Mouse (Mus musculus): Measurements from ENCODE around the gene Gm17657. TPM values are rescaled to one million over a fixed set of nuclear protein-coding genes. Genes with fewer than 3 reads are reported as not detected.

The Gm17657 gene
- total and polyA plus RNA-seq, 3 experiments = 0.20 to 0.21 TPM; not detected in 1

- dilution Hi-C loops (cut with MboI; ENCODE audit: extremely low pct_ligation_motif_present, extremely low pct_unique_long_range_greater_than_20kb, low sequenced_read_pairs) = no loop called here
- TF ChIP-seq ZC3H11A (IDR thresholded peaks at IDR 0.05; ENCODE audit: low read depth, low read length) (no peak), CHD1 (IDR thresholded peaks at IDR 0.05; ENCODE audit: low read depth, low read length) (no peak), MAFK (IDR thresholded peaks at IDR 0.05; ENCODE audit: insufficient replicate concordance, low read length) (no peak), EP300 (IDR thresholded peaks at IDR 0.05; ENCODE audit: low read length) (no peak), GABPA (IDR thresholded peaks at IDR 0.05; ENCODE audit: insufficient replicate concordance, low read depth, low read length) (no peak)
- Histone ChIP-seq H3K9ac (ENCODE audit: insufficient read depth, low read depth) (no peak overlapping the region), H3K4me3 (replicated peaks in 1 of 3; ENCODE audit: low read depth in 2 of 3, low read length in 2 of 3, poor library complexity in 1 of 3) (no peak overlapping the region), H3K9me3 (replicated peaks; ENCODE audit: low read length) (peaks cover 5% of the 10 kb centered on the region), H3K4me1 (ENCODE audit: control insufficient read depth in 1 of 2, insufficient read depth in 2 of 2) (no peaks in the 10 kb centered on the region), H3K27ac (ENCODE audit: insufficient read depth, low read depth) (no peak overlapping the region), H3K79me2 (replicated peaks; ENCODE audit: control insufficient read depth, extremely low read depth, insufficient read depth, poor library complexity, severe bottlenecking) (no peaks in the 10 kb centered on the region), H3K27me3 (replicated peaks) (no peaks in the 10 kb centered on the region), H3K36me3 (replicated peaks in 1 of 2; ENCODE audit: control insufficient read depth in 1 of 2, insufficient read depth in 1 of 2, low read length in 1 of 2) (no peaks in the 10 kb centered on the region), H3K4me2 (ENCODE audit: insufficient read depth, low read depth, poor library complexity, severe bottlenecking) (no peak overlapping the region)
- DNase-seq (ENCODE audit: extremely low read depth) = no peak
- in situ Hi-C loops (cut with MboI; ENCODE audit: low pct_ligation_motif_present, low pct_unique_long_range_greater_than_20kb, low sequenced_read_pairs) = no loop called here
These were observed 9.0 kb downstream of the Gm17657 start for GRCm38 (mm10) chr17:29540426-29540825.

- H3K9me3 ChIP-seq (replicated peaks; ENCODE audit: low read length) = peaks cover 11% of the 10 kb centered on the region
- in situ Hi-C loops (cut with MboI; ENCODE audit: low pct_ligation_motif_present, low pct_unique_long_range_greater_than_20kb, low sequenced_read_pairs) = no loop called here
- TF ChIP-seq ZMIZ1 (IDR thresholded peaks at IDR 0.05; ENCODE audit: low read depth, low read length) = no peak
- no peak for TF ChIP-seq HCFC1 (IDR thresholded peaks at IDR 0.05; ENCODE audit: low read depth, low read length)
- no peak for TF ChIP-seq MEF2A (IDR thresholded peaks at IDR 0.05; ENCODE audit: borderline replicate concordance, low read depth, low read length)
- H3K27ac ChIP-seq (ENCODE audit: insufficient read depth, low read depth) = no peak overlapping the region
- H3K4me3 ChIP-seq (replicated peaks in 1 of 3; ENCODE audit: low read depth in 2 of 3, low read length in 2 of 3, poor library complexity in 1 of 3) = no peak overlapping the region
- H3K27me3 ChIP-seq (replicated peaks) = peaks cover 2% of the 10 kb centered on the region
- no peaks in the 10 kb centered on the region for H3K36me3 ChIP-seq (replicated peaks in 1 of 2; ENCODE audit: control insufficient read depth in 1 of 2, insufficient read depth in 1 of 2, low read length in 1 of 2)
- no peak overlapping the region for H3K4me2 ChIP-seq (ENCODE audit: insufficient read depth, low read depth, poor library complexity, severe bottlenecking)
- dilution Hi-C loops (cut with MboI; ENCODE audit: extremely low pct_ligation_motif_present, extremely low pct_unique_long_range_greater_than_20kb, low sequenced_read_pairs) = no loop called here
- H3K4me1 ChIP-seq (ENCODE audit: control insufficient read depth in 1 of 2, insufficient read depth in 2 of 2) = peaks cover 2 to 3% of the 10 kb centered on the region in 2 experiments; a peak in 1 of 4 replicates
- DNase-seq (ENCODE audit: extremely low read depth) = no peak
- no peaks in the 10 kb centered on the region for H3K79me2 ChIP-seq (replicated peaks; ENCODE audit: control insufficient read depth, extremely low read depth, insufficient read depth, poor library complexity, severe bottlenecking)
- no peak overlapping the region for H3K9ac ChIP-seq (ENCODE audit: insufficient read depth, low read depth)
These were observed 15.6 kb downstream of the Gm17657 start for GRCm38 (mm10) chr17:29533866-29534265.

- in situ Hi-C loops (cut with MboI; ENCODE audit: low pct_ligation_motif_present, low pct_unique_long_range_greater_than_20kb, low sequenced_read_pairs) = no loop called here
- H3K27ac ChIP-seq (ENCODE audit: insufficient read depth, low read depth) = no peak overlapping the region
These were observed 17.6 kb downstream of the Gm17657 start for GRCm38 (mm10) chr17:29531757-29532384.

More at GRCm38 (mm10) chr17:29531757-29532384, 17.6 kb downstream of the Gm17657 start:
- no peaks in the 10 kb centered on the region for H3K36me3 ChIP-seq (replicated peaks in 1 of 2; ENCODE audit: control insufficient read depth in 1 of 2, insufficient read depth in 1 of 2, low read length in 1 of 2)
- peak overlapping the region; percentile 45; the same call in 1 of the 2 replicates for H3K4me2 ChIP-seq (ENCODE audit: insufficient read depth, low read depth, poor library complexity, severe bottlenecking)
- dilution Hi-C loops (cut with MboI; ENCODE audit: extremely low pct_ligation_motif_present, extremely low pct_unique_long_range_greater_than_20kb, low sequenced_read_pairs) = no loop called here
- 0 out of 2 replicates have a peak overlapping the region, but pooled peaks have one; percentile 8 for H3K9ac ChIP-seq (ENCODE audit: insufficient read depth, low read depth)
- no peak for DNase-seq (ENCODE audit: extremely low read depth)
- H3K27me3 ChIP-seq (replicated peaks) = peaks cover 2% of the 10 kb centered on the region
- H3K4me1 ChIP-seq (ENCODE audit: control insufficient read depth in 1 of 2, insufficient read depth in 2 of 2) = peaks cover 2 to 3% of the 10 kb centered on the region in 2 experiments; a peak in 1 of 4 replicates
- TF ChIP-seq ETS1 (conservative IDR thresholded peaks at IDR 0.05; ENCODE audit: low read depth, low read length) (no peak), TCF12 (IDR thresholded peaks at IDR 0.05; ENCODE audit: low read depth, low read length) (no peak), CTCF (conservative IDR thresholded peaks at IDR 0.05 in 1 of 2, IDR thresholded peaks at IDR 0.05 in 1 of 2; ENCODE audit: low read depth in 2 of 2, low read length in 2 of 2) (no peak), RAD21 (IDR thresholded peaks at IDR 0.05; ENCODE audit: low read depth, low read length) (no peak), IRF4 (IDR thresholded peaks at IDR 0.05; ENCODE audit: low read depth, low read length) (no peak), JUN (IDR thresholded peaks at IDR 0.05; ENCODE audit: insufficient read depth, low read depth, low read length) (no peak), KAT2A (IDR thresholded peaks at IDR 0.05; ENCODE audit: insufficient replicate concordance, low read length) (no peak), CHD2 (IDR thresholded peaks at IDR 0.05; ENCODE audit: low read length) (no peak), MAZ (IDR thresholded peaks at IDR 0.05; ENCODE audit: low read depth, low read length) (no peak), ZC3H11A (IDR thresholded peaks at IDR 0.05; ENCODE audit: low read depth, low read length) (no peak), POLR2A (IDR thresholded peaks at IDR 0.05; ENCODE audit: low read depth, low read length) (no peak), BHLHE40 (IDR thresholded peaks at IDR 0.05; ENCODE audit: low read depth, low read length) (no peak), USF2 (conservative IDR thresholded peaks at IDR 0.05; ENCODE audit: low read depth, low read length) (no peak), TBP (conservative IDR thresholded peaks at IDR 0.05; ENCODE audit: low read depth, low read length) (no peak), ZMIZ1 (IDR thresholded peaks at IDR 0.05; ENCODE audit: low read depth, low read length) (no peak), MXI1 (IDR thresholded peaks at IDR 0.05; ENCODE audit: low read depth, low read length) (no peak), MAFK (IDR thresholded peaks at IDR 0.05; ENCODE audit: insufficient replicate concordance, low read length) (no peak)
- H3K9me3 ChIP-seq (replicated peaks; ENCODE audit: low read length) = peaks cover 23% of the 10 kb centered on the region
- no peak overlapping the region for H3K4me3 ChIP-seq (replicated peaks in 1 of 3; ENCODE audit: low read depth in 2 of 3, low read length in 2 of 3, poor library complexity in 1 of 3)
- H3K79me2 ChIP-seq (replicated peaks; ENCODE audit: control insufficient read depth, extremely low read depth, insufficient read depth, poor library complexity, severe bottlenecking) = no peaks in the 10 kb centered on the region

All from CH12.LX (cell line).